Mouse (Mus musculus): ENCODE results near the gene A730015C16Rik.

Gene A730015C16Rik

GRCm38 (mm10) chr4:108830698-108831097, 17.7 kb downstream of the A730015C16Rik start:
- no peak for DNase-seq (ENCODE audit: low spot score in 2 of 2)

- DNase-seq (ENCODE audit: low spot score in 2 of 2): no peak
Measured at GRCm38 (mm10) chr4:108826643-108827042, 21.8 kb downstream of the A730015C16Rik start.

- DNase-seq (ENCODE audit: low spot score in 2 of 2): peak; percentile 4 to 29
Measured at GRCm38 (mm10) chr4:108826096-108826495, 22.3 kb downstream of the A730015C16Rik start.

- DNase-seq (ENCODE audit: low spot score in 2 of 2): no peak
Measured at GRCm38 (mm10) chr4:108825677-108826076, 22.7 kb downstream of the A730015C16Rik start.

GRCm38 (mm10) chr4:108811550-108811949, 36.9 kb downstream of the A730015C16Rik start:
- DNase-seq (ENCODE audit: low spot score in 2 of 2): no peak

- DNase-seq (ENCODE audit: low spot score in 2 of 2): no peak
Measured at GRCm38 (mm10) chr4:108811142-108811541, 37.3 kb downstream of the A730015C16Rik start.

GRCm38 (mm10) chr4:108803535-108803934, 44.9 kb downstream of the A730015C16Rik start:
- DNase-seq (ENCODE audit: low spot score in 2 of 2): no peak

GRCm38 (mm10) chr4:108798083-108798830, 50.2 kb downstream of the A730015C16Rik start:
- DNase-seq (ENCODE audit: low spot score in 2 of 2): peak in 1 of 2 experiments; percentile 35
